Mouse (Mus musculus) lung, adult 10 weeks (tissue): ENCODE results near the gene Ypel3. TPM values are rescaled to one million over a fixed set of nuclear protein-coding genes. Genes with fewer than 3 reads are reported as not detected.

Experiments
- polyA plus RNA-seq: library from polyadenylated mRNA; stranded (reverse); fragments of 350-450 nt; fragmentation: Illumina TruSeq; extraction: RNeasy Lipid Tissue Mini Kit (QIAGEN cat#74804); gene quantifications from one replicate; pipeline ENCODE4 v1.2.3, GENCODE M21; 2014; ENCODE audit warnings: low read depth, low replicate concordance; ENCODE audit not compliant: insufficient read depth

The Ypel3 gene
- 159 TPM for polyA plus RNA-seq

DNA sequence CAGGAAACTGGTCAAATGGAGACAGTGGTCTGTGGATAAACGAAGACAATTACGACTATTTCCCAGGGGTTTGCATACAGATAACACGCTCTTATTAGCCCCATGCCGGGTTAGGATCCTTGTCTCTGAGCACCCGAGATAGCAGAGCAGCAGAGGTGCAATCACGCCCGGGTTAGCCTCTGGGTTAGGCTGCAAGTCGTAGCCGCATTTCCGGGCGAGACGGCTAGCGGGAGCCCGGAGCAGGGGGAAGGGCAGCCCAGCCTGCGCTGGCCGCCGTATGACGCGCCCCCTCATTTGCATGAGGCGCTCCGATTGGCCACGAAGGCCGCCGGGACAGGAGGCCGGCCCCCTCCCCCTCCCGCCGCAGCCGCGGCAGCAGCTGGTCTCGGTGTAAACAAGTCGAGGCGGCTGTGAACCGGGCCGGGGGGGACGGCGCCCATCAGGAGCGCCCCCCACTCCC is at the start of gene Ypel3:
Gene Ypel3, plus strand, starts transcription at position 358 of the 460 bp plus-strand sequence.

DNA sequence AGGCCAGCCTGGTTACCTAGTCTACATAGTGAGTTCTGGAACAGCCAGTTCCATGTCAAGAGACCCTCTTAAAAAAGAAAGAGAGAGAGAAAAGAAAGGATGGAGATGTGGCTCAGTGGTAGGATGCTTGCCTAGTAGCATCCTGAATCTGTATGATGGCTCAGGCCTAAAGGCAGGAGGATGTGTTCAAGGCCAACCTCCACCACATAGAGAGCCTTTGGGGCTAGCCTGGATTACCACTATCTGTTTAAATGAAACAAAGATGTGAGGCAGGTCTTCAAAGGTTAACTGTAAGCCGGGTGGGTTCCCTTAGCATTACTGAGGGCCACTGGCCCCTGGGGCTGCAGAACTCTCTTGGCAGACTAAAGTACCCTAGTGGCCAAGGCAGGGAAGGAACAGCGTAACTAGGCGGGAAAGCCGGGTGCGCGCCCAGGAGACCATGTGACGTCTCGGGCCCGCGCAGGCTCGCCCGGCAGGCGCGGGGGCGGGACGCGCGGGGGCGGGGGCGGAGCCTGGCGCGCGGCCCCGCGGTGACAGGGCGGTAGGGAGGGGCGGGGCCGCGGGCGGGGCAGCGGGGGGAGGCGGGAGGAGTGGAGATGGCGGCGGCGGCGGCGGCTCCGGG is 17.6 kb upstream of the Ypel3 start, which contains the start of gene Mapk3:
Gene Mapk3, plus strand, starts transcription at position 552 of the 622 bp plus-strand sequence.

DNA sequence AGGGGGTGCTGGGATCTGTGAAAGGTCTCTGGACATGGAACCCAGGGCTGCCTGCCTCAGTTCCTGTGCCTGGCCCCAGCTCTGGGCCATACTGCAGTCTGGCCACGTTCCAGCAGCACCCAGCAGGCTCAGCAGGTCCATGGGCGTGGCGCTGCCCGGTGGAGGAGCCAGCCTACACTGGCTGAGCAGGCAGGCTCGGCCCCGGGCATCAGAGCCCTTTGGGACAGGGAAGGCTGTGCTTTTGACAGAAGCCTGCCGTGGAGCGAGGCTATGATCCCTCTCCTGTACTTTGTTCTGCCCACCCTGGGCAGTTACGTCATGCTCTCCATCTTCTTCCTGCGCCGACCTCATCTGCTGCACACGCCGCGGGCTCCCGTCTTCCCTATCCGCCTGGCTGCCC is 10.6 kb upstream of the Ypel3 start, which contains the start of gene Gdpd3:
Gene Gdpd3, plus strand, starts transcription at position 134 of the 400 bp plus-strand sequence.

DNA sequence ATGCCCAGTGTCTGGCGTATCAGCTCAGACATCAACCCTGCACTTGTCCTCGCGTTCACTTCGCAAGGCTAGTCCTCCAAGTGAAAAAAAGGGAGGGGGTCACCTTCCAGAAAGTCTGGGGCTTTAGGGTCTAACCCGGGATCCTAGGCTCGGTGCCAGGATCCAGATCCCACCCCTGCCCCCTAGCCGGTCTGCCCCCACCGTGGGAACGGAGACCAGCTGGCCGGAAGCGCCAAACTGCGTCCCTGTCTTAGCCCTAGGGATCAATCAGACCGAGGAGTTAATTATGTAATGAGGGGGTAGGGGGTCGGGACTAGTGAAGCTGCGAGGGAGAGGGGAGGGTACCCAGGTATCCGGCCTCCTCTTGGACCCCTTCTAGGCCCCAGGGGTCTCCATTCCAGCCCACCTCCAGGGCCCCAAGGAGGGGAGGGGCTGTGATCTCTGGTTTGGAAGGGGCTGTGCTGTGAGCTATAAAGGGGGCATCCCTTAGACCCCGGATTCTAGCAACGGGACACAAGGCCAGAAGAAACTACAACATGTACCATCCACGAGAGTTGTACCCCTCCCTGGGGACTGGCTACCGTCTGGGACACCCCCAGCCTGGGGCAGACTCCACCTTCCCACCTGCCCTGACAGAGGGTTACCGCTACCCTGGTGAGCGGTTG is 4.3 kb downstream of the Ypel3 start, which contains the start of gene Tbx6:
Gene Tbx6, plus strand, starts transcription at position 513 of the 665 bp plus-strand sequence.

DNA sequence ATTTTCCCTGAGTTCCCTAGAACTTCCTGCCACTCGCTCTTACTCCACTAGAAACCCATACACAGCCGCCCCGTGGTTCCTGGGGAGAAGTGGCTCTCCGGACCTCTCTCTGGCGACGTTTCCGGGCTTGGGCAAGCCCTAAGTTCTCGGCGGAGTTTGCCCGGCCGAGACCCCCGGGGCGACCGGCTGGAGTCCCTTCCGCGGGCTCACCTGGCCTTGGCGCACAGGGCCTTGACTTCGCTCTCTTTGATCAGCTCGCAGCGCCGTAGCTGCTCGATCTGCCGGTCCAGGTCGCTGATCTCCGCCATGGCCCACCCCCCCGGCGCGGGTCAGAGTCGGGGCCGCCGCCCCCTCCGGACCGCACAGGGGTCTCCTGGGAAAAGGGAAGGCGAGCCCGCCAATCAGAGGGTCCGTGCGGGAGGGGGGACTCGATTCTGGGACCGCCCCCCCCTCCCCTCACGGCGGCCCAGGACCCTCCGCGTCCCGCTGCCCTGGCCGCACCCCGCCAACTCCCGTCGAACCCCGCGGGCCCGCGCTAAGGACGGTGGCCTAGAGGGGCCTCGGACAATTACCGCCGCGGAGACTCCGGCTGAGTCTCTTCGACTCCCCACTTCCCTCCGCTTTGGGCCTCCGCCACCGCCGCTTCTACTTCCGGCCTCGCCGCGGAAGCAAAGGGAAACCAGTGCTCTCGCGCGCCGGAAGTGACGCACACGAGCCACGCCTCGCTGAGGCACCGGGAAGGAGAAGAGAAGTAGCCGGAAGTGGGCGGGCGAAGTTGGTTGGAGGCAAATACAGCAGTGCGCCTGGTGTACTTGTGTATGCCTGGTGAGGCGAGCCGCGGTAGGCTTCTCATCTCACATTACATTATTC is 15.3 kb downstream of the Ypel3 start, which contains the start of gene Ppp4c:
Gene Ppp4c, minus strand, starts transcription at position 646 of the 870 bp plus-strand sequence.

DNA sequence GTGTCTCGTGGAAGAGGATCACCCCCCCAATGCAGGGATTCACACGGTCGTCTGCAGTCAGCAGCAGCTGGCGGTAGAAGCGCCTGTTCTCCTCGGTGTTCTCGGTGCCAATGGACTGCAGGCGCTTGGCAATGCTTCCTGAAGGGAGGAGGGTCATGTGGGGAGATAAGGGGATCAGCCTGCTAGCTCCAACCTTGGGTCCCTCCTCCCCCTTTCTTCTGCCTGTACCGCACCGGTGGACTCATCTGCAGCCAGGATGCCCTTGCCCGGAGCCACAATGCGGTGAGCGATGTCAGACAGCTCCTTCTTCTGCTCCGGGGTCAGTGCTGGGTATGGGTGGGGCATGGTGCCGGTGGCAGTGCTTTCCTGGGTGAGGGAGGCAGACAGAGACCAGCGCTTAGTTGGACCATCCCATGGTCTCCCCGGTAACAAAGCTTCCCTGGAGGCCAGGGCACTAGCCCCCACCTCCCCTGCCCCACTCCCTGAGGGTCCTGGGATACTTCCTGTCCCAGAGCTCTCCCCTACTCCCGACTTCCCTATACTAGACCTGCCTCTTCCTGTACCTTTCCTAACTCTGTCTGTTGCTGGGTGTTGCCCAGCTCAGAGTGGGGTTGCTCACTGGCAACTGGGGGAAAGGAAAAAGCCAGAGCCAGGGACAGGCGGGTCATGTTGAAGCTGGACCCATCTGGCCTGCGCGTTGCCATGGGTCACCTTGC is 20.8 kb downstream of the Ypel3 start, which contains the start of gene Fam57b:
Gene Fam57b, plus strand, starts transcription at position 258 of the 716 bp plus-strand sequence.

Other genes starting within 250 kb of the Ypel3 start
- gene Eif3c, start 210.5 kb upstream of the Ypel3 start, polyA plus RNA-seq: 62.9 TPM
- 8.5 TPM for gene Apobr, start 192.0 kb upstream of the Ypel3 start, polyA plus RNA-seq
- gene Cln3, start 191.1 kb upstream of the Ypel3 start, polyA plus RNA-seq: 29.4 TPM
- gene Il27, start 182.0 kb upstream of the Ypel3 start, polyA plus RNA-seq: 0.32 TPM
- 293 TPM for gene Nupr1, start 146.1 kb upstream of the Ypel3 start, polyA plus RNA-seq
- 42.0 TPM for gene Sgf29, start 127.6 kb upstream of the Ypel3 start, polyA plus RNA-seq
- 90.2 TPM for gene Sult1a1, start 100.5 kb upstream of the Ypel3 start, polyA plus RNA-seq
- 50.0 TPM for gene Bola2, start 81.6 kb upstream of the Ypel3 start, polyA plus RNA-seq
- 7.2 TPM for gene Slx1b, start 81.2 kb upstream of the Ypel3 start, polyA plus RNA-seq
- gene Coro1a, start 69.2 kb upstream of the Ypel3 start, polyA plus RNA-seq: 175 TPM
- 260 TPM for gene Mapk3, start 17.4 kb upstream of the Ypel3 start, polyA plus RNA-seq
- gene Gdpd3, start 10.6 kb upstream of the Ypel3 start, polyA plus RNA-seq: 7.1 TPM
- 1.3 TPM for gene Tbx6, start 4.5 kb downstream of the Ypel3 start, polyA plus RNA-seq
- 98.9 TPM for gene Ppp4c, start 15.5 kb downstream of the Ypel3 start, polyA plus RNA-seq
- 1.8 TPM for gene Fam57b, start 20.7 kb downstream of the Ypel3 start, polyA plus RNA-seq
- gene 4930451I11Rik, start 54.7 kb downstream of the Ypel3 start, polyA plus RNA-seq: not detected
- gene Doc2a, start 70.5 kb downstream of the Ypel3 start, polyA plus RNA-seq: 0.11 TPM
- 7.5 TPM for gene Hirip3, start 85.0 kb downstream of the Ypel3 start, polyA plus RNA-seq
- 48.2 TPM for gene Ino80e, start 85.4 kb downstream of the Ypel3 start, polyA plus RNA-seq
- gene Taok2, start 107.7 kb downstream of the Ypel3 start, polyA plus RNA-seq: 60.3 TPM
- 57.2 TPM for gene Tmem219, start 146.0 kb downstream of the Ypel3 start, polyA plus RNA-seq
- 6.6 TPM for gene Kctd13, start 151.9 kb downstream of the Ypel3 start, polyA plus RNA-seq
- gene Asphd1, start 172.6 kb downstream of the Ypel3 start, polyA plus RNA-seq: not detected
- 0.34 TPM for gene Sez6l2, start 173.6 kb downstream of the Ypel3 start, polyA plus RNA-seq
- 102 TPM for gene Cdipt, start 199.0 kb downstream of the Ypel3 start, polyA plus RNA-seq
- 4.1 TPM for gene Cdiptos, start 199.1 kb downstream of the Ypel3 start, polyA plus RNA-seq
- gene Mvp, start 237.7 kb downstream of the Ypel3 start, polyA plus RNA-seq: 46.3 TPM
- not detected for gene Pagr1b, start 239.5 kb downstream of the Ypel3 start, polyA plus RNA-seq
- gene Pagr1a, start 240.4 kb downstream of the Ypel3 start, polyA plus RNA-seq: 10.9 TPM
- 24.7 TPM for gene Gm42742, start 244.1 kb downstream of the Ypel3 start, polyA plus RNA-seq
- gene Prrt2, start 244.3 kb downstream of the Ypel3 start, polyA plus RNA-seq: 0.74 TPM